Mouse (Mus musculus): Measurements from ENCODE around the gene Tagln.

DNA sequence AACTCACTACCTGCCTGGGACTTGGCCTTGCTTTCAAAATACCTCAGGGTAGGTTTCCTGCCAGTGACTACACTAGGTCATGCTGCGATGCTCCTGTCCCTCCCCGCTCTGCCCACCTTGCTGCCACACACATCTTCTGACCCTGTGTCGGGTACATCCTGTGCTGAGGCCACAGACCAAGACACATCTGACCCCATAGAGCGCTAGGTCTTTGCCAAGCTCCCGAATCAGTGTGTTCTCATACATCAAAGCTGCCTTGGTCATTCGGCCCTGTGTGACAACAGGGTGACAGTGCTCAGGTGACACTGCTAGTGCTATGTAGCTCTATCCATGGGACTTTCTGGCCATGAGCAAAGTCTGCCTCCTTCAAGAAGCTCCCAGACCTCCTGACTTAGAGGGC, 3.9 kb upstream of the Tagln start:
- TF ChIP-seq MYC (IDR thresholded peaks at IDR 0.05; ENCODE audit: low read depth, low read length): no peak
- no peak for TF ChIP-seq CTCF (IDR thresholded peaks at IDR 0.05 in 2 of 3, conservative IDR thresholded peaks at IDR 0.05 in 1 of 3; ENCODE audit: control insufficient read depth in 1 of 3, insufficient read depth in 1 of 3, low read depth in 2 of 3, low read length in 3 of 3, poor library complexity in 1 of 3, severe bottlenecking in 1 of 3)
- no peak for TF ChIP-seq CHD2 (IDR thresholded peaks at IDR 0.05; ENCODE audit: low read length)
- no peak for TF ChIP-seq ZMIZ1 (IDR thresholded peaks at IDR 0.05; ENCODE audit: low read depth, low read length)
- no peak for TF ChIP-seq RAD21 (IDR thresholded peaks at IDR 0.05; ENCODE audit: low read depth, low read length)
- TF ChIP-seq POLR2A (IDR thresholded peaks at IDR 0.05; ENCODE audit: control insufficient read depth in 1 of 2, insufficient read depth in 1 of 2, low read depth in 1 of 2, low read length in 2 of 2, poor library complexity in 1 of 2): no peak
- no peak for TF ChIP-seq TAL1 (IDR thresholded peaks at IDR 0.05; ENCODE audit: low read length)
- TF ChIP-seq EP300 (IDR thresholded peaks at IDR 0.05; ENCODE audit: low read depth in 1 of 2, low read length in 2 of 2): no peak
- TF ChIP-seq MAX (IDR thresholded peaks at IDR 0.05; ENCODE audit: low read length): no peak
- no peak for TF ChIP-seq TCF12 (IDR thresholded peaks at IDR 0.05; ENCODE audit: low read depth, low read length)
- TF ChIP-seq JUND (IDR thresholded peaks at IDR 0.05; ENCODE audit: low read depth, low read length): no peak
- TF ChIP-seq POLR2AphosphoS2 (IDR thresholded peaks at IDR 0.05; ENCODE audit: low read length): no peak
- no peak for TF ChIP-seq USF1 (IDR thresholded peaks at IDR 0.05; ENCODE audit: low read depth, low read length)
- no peak for TF ChIP-seq E2F4 (IDR thresholded peaks at IDR 0.05; ENCODE audit: borderline replicate concordance, low read depth, low read length)
